Mouse (Mus musculus) adrenal gland, adult 2 months (tissue): Measurements from ENCODE around the gene Emx2. TPM values are rescaled to one million over a fixed set of nuclear protein-coding genes. Genes with fewer than 3 reads are reported as not detected.

Experiments
- DNase-seq: peaks from one replicate; pipeline ENCODE4 v3.0.0; 2021
- long read RNA-seq: library from polyadenylated mRNA; stranded (forward); transcript quantifications from one replicate; pipeline ENCODE4 v2.0.0, GENCODE M21; 2021
- polyA plus RNA-seq: library from polyadenylated mRNA; depleted of rRNA; stranded (reverse); fragments of >200 nt; gene quantifications from 2 replicates; pipeline ENCODE4 v1.2.3, GENCODE M21; 2012; rRNA removed
- total RNA-seq, 2 experiments: library from RNA; stranded (reverse); gene quantifications; 2 replicates each; pipeline ENCODE4 v1.2.3; 2021

Emx2 gene
- total RNA-seq (under 1 TPM in 1 of 2 experiments, not detected in 1; 0.55 TPM), polyA plus RNA-seq (0.18 and 0.24 TPM in 2 replicates)
- long read RNA-seq, result 0 reads

- peak; percentile 64 for DNase-seq
Measured at GRCm38 (mm10) chr19:59457951-59458742, at the start of gene Emx2. TSS of gene Emx2 (plus strand) at chr19:59458372.

GRCm38 (mm10) chr19:59414128-59414527 lies 44.0 kb upstream of the Emx2 start:
- DNase-seq, result no peak

- peak; percentile 90 for DNase-seq
Measured at GRCm38 (mm10) chr19:59418024-59418423, 40.1 kb upstream of the Emx2 start.

GRCm38 (mm10) chr19:59418671-59419070 lies 39.5 kb upstream of the Emx2 start:
- peak; percentile 11 for DNase-seq

GRCm38 (mm10) chr19:59422393-59422792 lies 35.8 kb upstream of the Emx2 start:
- no peak for DNase-seq

- DNase-seq, result no peak
Measured at GRCm38 (mm10) chr19:59423685-59424084, 34.5 kb upstream of the Emx2 start.

- no peak for DNase-seq
Measured at GRCm38 (mm10) chr19:59424975-59425374, 33.2 kb upstream of the Emx2 start.

- DNase-seq, result no peak
Measured at GRCm38 (mm10) chr19:59432286-59432685, 25.9 kb upstream of the Emx2 start.

- no peak for DNase-seq
Measured at GRCm38 (mm10) chr19:59450561-59451135, 7.5 kb upstream of the Emx2 start.

GRCm38 (mm10) chr19:59451441-59451951 lies 6.7 kb upstream of the Emx2 start:
- no peak for DNase-seq

GRCm38 (mm10) chr19:59452321-59452720 lies 5.9 kb upstream of the Emx2 start:
- DNase-seq, result no peak

- no peak for DNase-seq
Measured at GRCm38 (mm10) chr19:59453591-59453990, 4.6 kb upstream of the Emx2 start.

- DNase-seq, result peak; percentile 78
Measured at GRCm38 (mm10) chr19:59454196-59454595, 4.0 kb upstream of the Emx2 start.

- DNase-seq, result no peak
Measured at GRCm38 (mm10) chr19:59455671-59456070, 2.5 kb upstream of the Emx2 start.

- DNase-seq, result no peak
Measured at GRCm38 (mm10) chr19:59457011-59457945, 894 bp upstream of the Emx2 start.

- DNase-seq, result no peak
Measured at GRCm38 (mm10) chr19:59458743-59459135, 567 bp downstream of the Emx2 start.

GRCm38 (mm10) chr19:59459158-59459781 lies 1.1 kb downstream of the Emx2 start:
- DNase-seq, result peak; percentile 49

GRCm38 (mm10) chr19:59459811-59460241 lies 1.7 kb downstream of the Emx2 start:
- DNase-seq, result peak; percentile 21

GRCm38 (mm10) chr19:59460328-59461115 lies 2.4 kb downstream of the Emx2 start:
- no peak for DNase-seq

- DNase-seq, result no peak
Measured at GRCm38 (mm10) chr19:59461481-59462421, 3.6 kb downstream of the Emx2 start.
